Mouse (Mus musculus) liver, adult 2 months (tissue): Measurements from ENCODE around the gene Prmt1. TPM values are rescaled to one million over a fixed set of nuclear protein-coding genes. Genes with fewer than 3 reads are reported as not detected.
A peak's percentile ranks its signal among the peaks of the same experiment; 100 is the strongest.

Source experiments
- DNase-seq: peaks from one replicate; pipeline ENCODE4 v3.0.0-alpha.2; 2011; ENCODE audit warnings: low read depth, low spot score; ENCODE audit errors: extremely low read depth
- H3K27ac ChIP-seq: fragments of 200-500 bp; replicated peaks from 2 replicates; pipeline ENCODE4 v1.5.1; 2012; ENCODE audit warnings: low read depth, mild to moderate bottlenecking, control low read depth, inconsistent platforms, low read length; ENCODE audit not compliant: insufficient read depth
- H3K27me3 ChIP-seq: fragments of 200-500 bp; 2 replicates; pipeline ENCODE4 v1.6.1; 2012; ENCODE audit warnings: mild to moderate bottlenecking, moderate library complexity, low read length, inconsistent platforms; ENCODE audit not compliant: control insufficient read depth, insufficient read depth
- H3K36me3 ChIP-seq: fragments of 200-500 bp; 2 replicates; pipeline ENCODE4 v1.6.1; 2012; ENCODE audit warnings: low read length, inconsistent platforms; ENCODE audit not compliant: control insufficient read depth, insufficient read depth
- H3K4me1 ChIP-seq: fragments of 200-500 bp; 2 replicates; pipeline ENCODE4 v1.6.1; 2011; ENCODE audit warnings: low read length; ENCODE audit not compliant: control insufficient read depth, insufficient read depth
- H3K4me3 ChIP-seq: fragments of 200-500 bp; 2 replicates; pipeline ENCODE4 v1.5.1; 2011; ENCODE audit warnings: low read depth, mild to moderate bottlenecking, control low read depth, low read length, moderate library complexity; ENCODE audit not compliant: insufficient read depth
- H3K79me2 ChIP-seq: fragments of 200-500 bp; 2 replicates; pipeline ENCODE4 v1.6.1; 2012; ENCODE audit warnings: inconsistent platforms, mild to moderate bottlenecking, low read length, moderate library complexity; ENCODE audit not compliant: control insufficient read depth, insufficient read depth
- H3K9ac ChIP-seq: fragments of 200-500 bp; 2 replicates; pipeline ENCODE4 v1.6.1; 2012; ENCODE audit warnings: low read depth, mild to moderate bottlenecking, control low read depth, inconsistent platforms, low read length
- CTCF ChIP-seq: fragments of 200-500 bp; IDR thresholded peaks from 2 replicates; pipeline ENCODE4 v1.5.1; 2011; ENCODE audit warnings: low read depth, low read length, control low read depth
- POLR2A ChIP-seq: fragments of 200-500 bp; IDR thresholded peaks from 2 replicates; pipeline ENCODE4 v1.6.1; 2011; ENCODE audit warnings: low read length, control low read depth; ENCODE audit not compliant: insufficient read depth; ENCODE audit errors: extremely low read depth
- WGBS: fragments of 180-500 bp; shearing (Covaris S2); methylation state at CpG from one replicate; pipeline ENCODE4 v1.1.7; 2018; 5-methylcytosine and 5-hydroxymethylcytosine counted together
- polyA plus RNA-seq: library from polyadenylated mRNA; depleted of rRNA; stranded (reverse); fragments of >200 nt; gene quantifications from 2 replicates; pipeline ENCODE4 v1.2.3, GENCODE M21; 2012
- total RNA-seq: library from RNA; depleted of rRNA; stranded (reverse); fragments of >200 nt; gene quantifications from 2 replicates; pipeline ENCODE4 v1.2.3, GENCODE M21; 2014

Gene Prmt1
- total and polyA plus RNA-seq, 2 experiments: 15.9 to 36.1 TPM

- H3K27me3 ChIP-seq: no peaks in the 10 kb centered on the region
- no peak overlapping the region for H3K27ac ChIP-seq
- H3K36me3 ChIP-seq: no peaks in the 10 kb centered on the region
- TF ChIP-seq POLR2A (no peak), CTCF (peak; percentile 62)
- 46% methylated on average over 7 of the region's 7 CpGs for WGBS
- H3K4me3 ChIP-seq: no peak overlapping the region
- H3K4me1 ChIP-seq: no peaks in the 10 kb centered on the region
- no peaks in the 10 kb centered on the region for H3K79me2 ChIP-seq
- DNase-seq: peak; percentile 64
- H3K9ac ChIP-seq: no peak overlapping the region
Observed at GRCm38 (mm10) chr7:44958208-44958607, 28.2 kb downstream of the Prmt1 start.

DNA sequence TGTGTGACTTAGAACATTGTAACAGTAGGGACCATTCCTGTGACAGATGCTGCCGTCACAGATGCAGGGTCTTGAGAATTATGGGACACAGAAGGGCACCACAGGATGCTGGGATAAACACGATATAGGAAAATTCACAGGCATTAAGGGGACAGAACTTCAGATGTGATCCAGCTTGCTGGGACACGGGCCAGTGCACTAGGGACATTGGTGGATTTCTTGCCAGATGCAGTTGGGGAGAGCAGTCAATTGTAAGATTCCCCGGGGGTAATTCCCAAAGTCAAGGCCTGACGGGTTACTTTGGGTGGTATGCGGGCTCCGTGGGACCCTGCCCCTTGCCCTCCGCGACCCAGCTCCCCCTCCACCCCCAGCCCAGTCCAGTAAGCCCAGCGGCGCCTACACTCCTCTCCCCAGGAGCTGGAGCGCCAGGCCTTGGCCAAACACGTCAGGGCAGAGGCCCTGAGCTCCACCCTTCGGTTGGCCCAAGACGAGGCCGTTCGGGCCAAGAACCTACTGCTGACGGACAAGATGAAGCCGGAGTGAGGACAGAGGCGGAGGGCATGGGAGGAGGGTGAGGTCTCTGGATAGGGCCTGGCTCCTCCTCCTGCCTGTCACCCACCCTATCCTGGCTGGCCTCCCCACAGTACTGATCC is 29.1 kb downstream of the Prmt1 start:
- TF ChIP-seq POLR2A (no peak), CTCF (no peak)
- no peak for DNase-seq
- no peak overlapping the region for H3K4me3 ChIP-seq
- no peaks in the 10 kb centered on the region for H3K27me3 ChIP-seq
- H3K4me1 ChIP-seq: no peaks in the 10 kb centered on the region
- no peaks in the 10 kb centered on the region for H3K79me2 ChIP-seq
- no peak overlapping the region for H3K9ac ChIP-seq
- 83% methylated on average over 20 of the region's 20 CpGs for WGBS
- no peaks in the 10 kb centered on the region for H3K36me3 ChIP-seq
- no peak overlapping the region for H3K27ac ChIP-seq

- no peaks in the 10 kb centered on the region for H3K4me1 ChIP-seq
- no peak overlapping the region for H3K4me3 ChIP-seq
- no peaks in the 10 kb centered on the region for H3K36me3 ChIP-seq
- H3K27ac ChIP-seq: no peak overlapping the region
- no peak for DNase-seq
- no peak for TF ChIP-seq POLR2A
- TF ChIP-seq CTCF: no peak
- H3K27me3 ChIP-seq: no peaks in the 10 kb centered on the region
- 89% methylated on average over 6 of the region's 6 CpGs for WGBS
- H3K79me2 ChIP-seq: no peaks in the 10 kb centered on the region
- H3K9ac ChIP-seq: no peak overlapping the region
Observed at GRCm38 (mm10) chr7:44956266-44956665, 30.1 kb downstream of the Prmt1 start.

DNA sequence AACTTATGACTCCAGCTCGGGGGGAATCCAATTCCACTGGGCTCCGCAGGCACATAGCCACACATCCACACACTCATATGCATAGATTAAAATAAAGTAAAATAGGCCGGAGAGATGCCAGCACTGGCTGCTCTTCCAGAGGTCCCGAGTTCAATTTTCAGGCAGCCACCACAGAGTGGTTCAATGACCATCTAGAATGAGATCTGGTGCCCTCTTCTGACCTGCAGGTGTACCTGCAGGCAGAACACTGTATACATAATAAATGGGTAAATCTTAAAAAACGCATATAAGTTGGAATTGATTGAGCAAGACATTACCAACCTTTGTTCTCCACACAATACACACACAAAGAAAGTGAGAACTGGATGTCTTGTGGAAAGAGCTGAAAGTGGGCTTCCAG is 30.7 kb downstream of the Prmt1 start:
- TF ChIP-seq POLR2A (no peak), CTCF (peak; percentile 43)
- no peak overlapping the region for H3K27ac ChIP-seq
- H3K9ac ChIP-seq: no peak overlapping the region
- DNase-seq: peak; percentile 29
- H3K36me3 ChIP-seq: no peaks in the 10 kb centered on the region
- H3K79me2 ChIP-seq: no peaks in the 10 kb centered on the region
- 36% methylated on average over 5 of the region's 5 CpGs for WGBS
- no peak overlapping the region for H3K4me3 ChIP-seq
- no peaks in the 10 kb centered on the region for H3K27me3 ChIP-seq
- no peaks in the 10 kb centered on the region for H3K4me1 ChIP-seq

DNA sequence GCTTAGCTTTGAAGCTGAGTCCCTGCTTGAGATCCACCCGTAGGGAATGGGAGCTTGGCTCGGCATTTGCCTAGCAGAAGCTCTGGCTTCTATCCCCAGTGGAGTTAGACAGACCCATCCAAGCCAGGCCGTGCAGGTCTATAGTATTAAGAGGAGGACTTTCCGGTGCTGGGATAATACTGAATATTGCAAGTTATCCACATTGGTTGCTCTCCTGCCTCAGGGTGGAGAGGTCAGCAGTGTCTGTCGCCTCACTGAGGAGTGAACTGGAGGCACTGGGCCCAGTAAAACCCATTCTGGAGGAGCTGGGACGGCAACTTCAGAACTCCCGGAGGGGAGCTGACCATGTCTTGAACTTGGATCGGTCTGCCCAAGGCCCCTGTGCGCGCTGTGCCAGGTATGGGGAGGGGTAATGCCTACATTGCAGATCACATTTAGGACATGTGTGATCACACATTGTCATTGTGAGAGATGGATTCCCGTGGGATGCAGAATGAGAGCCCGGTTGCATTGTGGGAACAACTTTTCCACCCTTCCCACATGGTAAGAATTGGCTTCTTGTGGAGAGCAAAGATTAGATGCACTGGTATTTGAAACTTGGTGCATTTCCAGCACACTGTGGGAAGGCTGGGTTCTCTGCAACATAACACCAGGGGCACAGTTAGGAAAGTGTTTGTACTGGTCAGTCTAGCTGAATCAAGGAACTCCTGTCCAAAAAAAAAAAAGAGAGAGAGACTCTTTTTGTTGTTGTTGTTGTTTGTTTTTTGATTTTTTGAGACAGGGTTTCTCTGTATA is 32.1 kb downstream of the Prmt1 start:
- Histone ChIP-seq H3K4me1 (no peaks in the 10 kb centered on the region), H3K4me3 (no peak overlapping the region), H3K27me3 (no peaks in the 10 kb centered on the region), H3K79me2 (no peaks in the 10 kb centered on the region), H3K9ac (no peak overlapping the region), H3K27ac (no peak overlapping the region), H3K36me3 (no peaks in the 10 kb centered on the region)
- TF ChIP-seq POLR2A (no peak), CTCF (no peak)
- 91% methylated on average over 12 of the region's 12 CpGs for WGBS
- no peak for DNase-seq

- 82% methylated on average over 14 of the region's 14 CpGs for WGBS
- no peak for TF ChIP-seq POLR2A
- TF ChIP-seq CTCF: no peak
- Histone ChIP-seq H3K79me2 (no peaks in the 10 kb centered on the region), H3K4me3 (no peak overlapping the region), H3K4me1 (no peaks in the 10 kb centered on the region), H3K36me3 (no peaks in the 10 kb centered on the region), H3K27ac (no peak overlapping the region), H3K9ac (no peak overlapping the region), H3K27me3 (no peaks in the 10 kb centered on the region)
- DNase-seq: no peak
Observed at GRCm38 (mm10) chr7:44953561-44953960, 32.8 kb downstream of the Prmt1 start.
